Mouse (Mus musculus) CH12.LX (cell line): ENCODE results near the gene Mphosph6.

Experiments
- BHLHE40 ChIP-seq: IDR thresholded peaks from 2 replicates; pipeline ENCODE4 v1.6.1; 2011; ENCODE audit warnings: mild to moderate bottlenecking, low read depth, low read length, improper control_type of control experiment
- CTCF ChIP-seq, 2 experiments: IDR thresholded peaks in 1 of 2; conservative IDR thresholded peaks in 1 of 2; 2 replicates each; pipeline ENCODE4 v1.5.1; 2011 to 2012; ENCODE audit warnings: low read depth in 2 of 2, low read length in 2 of 2, improper control_type of control experiment in 1 of 2, inconsistent platforms in 1 of 2, mild to moderate bottlenecking in 1 of 2, moderate library complexity in 1 of 2
- EP300 ChIP-seq: IDR thresholded peaks from 2 replicates; pipeline ENCODE4 v1.6.1; 2011; ENCODE audit warnings: low read length, improper control_type of control experiment
- JUND ChIP-seq: conservative IDR thresholded peaks from 2 replicates; pipeline ENCODE4 v1.6.1; 2011; ENCODE audit warnings: low read depth, low read length, improper control_type of control experiment
- NELFE ChIP-seq: IDR thresholded peaks from 2 replicates; pipeline ENCODE4 v1.6.1; 2011; ENCODE audit warnings: low read depth, low read length, improper control_type of control experiment
- POLR2A ChIP-seq: IDR thresholded peaks from 2 replicates; pipeline ENCODE4 v1.6.1; 2011; ENCODE audit warnings: low read depth, mild to moderate bottlenecking, improper control_type of control experiment, low read length
- RAD21 ChIP-seq: IDR thresholded peaks from 2 replicates; pipeline ENCODE4 v1.6.1; 2011; ENCODE audit warnings: low read depth, mild to moderate bottlenecking, low read length, improper control_type of control experiment, moderate library complexity
- RCOR1 ChIP-seq: conservative IDR thresholded peaks from 2 replicates; pipeline ENCODE4 v1.6.1; 2012; ENCODE audit warnings: low read depth, mild to moderate bottlenecking, inconsistent platforms, low read length, improper control_type of control experiment
- SIN3A ChIP-seq: IDR thresholded peaks from 2 replicates; pipeline ENCODE4 v1.6.1; 2012; ENCODE audit warnings: low read length, improper control_type of control experiment, inconsistent platforms
- SMC3 ChIP-seq: IDR thresholded peaks from 2 replicates; pipeline ENCODE4 v1.6.1; 2011; ENCODE audit warnings: low read depth, low read length, improper control_type of control experiment
- TBP ChIP-seq: conservative IDR thresholded peaks from 2 replicates; pipeline ENCODE4 v1.6.1; 2011; ENCODE audit warnings: low read depth, low read length, improper control_type of control experiment
- UBTF ChIP-seq: IDR thresholded peaks from 2 replicates; pipeline ENCODE4 v1.6.1; 2012; ENCODE audit warnings: low read depth, mild to moderate bottlenecking, inconsistent platforms, low read length, improper control_type of control experiment, moderate library complexity
- USF1 ChIP-seq: IDR thresholded peaks from 2 replicates; pipeline ENCODE4 v1.6.1; 2014; ENCODE audit warnings: low read depth, mild to moderate bottlenecking, inconsistent platforms, low read length, improper control_type of control experiment
- USF2 ChIP-seq: conservative IDR thresholded peaks from 2 replicates; pipeline ENCODE4 v1.6.1; 2011; ENCODE audit warnings: low read depth, low read length, improper control_type of control experiment

GRCm38 (mm10) chr8:117764625-117765024 lies 37.1 kb downstream of the Mphosph6 start:
- TF ChIP-seq SIN3A (no peak), TBP (no peak), UBTF (no peak), CTCF (conservative IDR thresholded peaks at IDR 0.05 in 1 of 2, IDR thresholded peaks at IDR 0.05 in 1 of 2; ENCODE audit: low read depth in 2 of 2, low read length in 2 of 2) (no peak), BHLHE40 (no peak), USF1 (no peak), SMC3 (no peak), NELFE (no peak), EP300 (no peak), POLR2A (no peak), RAD21 (no peak), RCOR1 (no peak), JUND (no peak), USF2 (no peak)
